Mouse (Mus musculus): Measurements from ENCODE around the gene Retreg3. TPM values are rescaled to one million over a fixed set of nuclear protein-coding genes. Genes with fewer than 3 reads are reported as not detected.
"Not testable (repeated sequence)": the region's sequence is repeated elsewhere in the genome, so short reads cannot be mapped to it uniquely, and the experiment has no call there.

Gene Retreg3
- polyA plus RNA-seq, 1 experiment from 2014 or later: 13.2 TPM

DNA sequence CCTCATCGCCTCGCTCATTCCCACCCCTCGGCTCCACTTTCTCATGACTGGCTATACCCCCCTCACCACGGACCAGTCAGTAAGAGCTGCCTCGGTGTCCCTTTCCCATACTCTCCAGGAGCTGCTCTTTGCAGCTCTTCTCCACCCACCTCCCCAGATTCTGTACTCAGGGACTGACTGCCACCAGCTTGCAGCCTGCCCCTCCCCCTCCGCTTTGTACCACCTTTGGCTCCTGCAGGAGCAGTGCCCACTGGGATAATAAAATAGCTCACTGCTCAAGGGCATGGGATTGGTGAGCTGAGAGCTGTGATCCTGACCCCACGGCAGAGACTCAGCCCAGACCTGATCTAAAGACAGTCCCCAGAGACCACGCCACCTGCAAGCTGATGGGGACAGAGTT lies 4.8 kb upstream of the Retreg3 start:
- 93% methylated on average over 8 of the region's 8 CpGs for WGBS
- not testable (repeated sequence) for H3K27ac ChIP-seq (ENCODE audit: low read length); H3K9ac ChIP-seq (ENCODE audit: low read depth, low read length); H3K36me3 ChIP-seq (ENCODE audit: control insufficient read depth, insufficient read depth, low read length); H3K4me3 ChIP-seq (ENCODE audit: low read length); ATAC-seq; H3K9me3 ChIP-seq (ENCODE audit: control insufficient read depth, low read length); H3K4me2 ChIP-seq (ENCODE audit: low read depth, low read length); H3K27me3 ChIP-seq (replicated peaks; ENCODE audit: control insufficient read depth, insufficient read depth, low read length)
- H3K4me1 ChIP-seq (ENCODE audit: control insufficient read depth, insufficient read depth, low read length): peaks cover 10% of the 10 kb centered on the region

GRCm38 (mm10) chr11:101120545-101121188 lies 974 bp upstream of the Retreg3 start:
- ATAC-seq: no peak
- WGBS: 20% methylated on average over 19 of the region's 19 CpGs
- H3K36me3 ChIP-seq (ENCODE audit: control insufficient read depth, insufficient read depth, low read length): 0 out of 2 replicates have a peak, but pooled peaks cover 3% of the 10 kb centered on the region
- H3K9ac ChIP-seq (ENCODE audit: low read depth, low read length): peak overlapping the region; percentile 83
- peak overlapping the region; percentile 92 for H3K4me3 ChIP-seq (ENCODE audit: low read length)
- no peaks in the 10 kb centered on the region for H3K27me3 ChIP-seq (replicated peaks; ENCODE audit: control insufficient read depth, insufficient read depth, low read length)
- H3K9me3 ChIP-seq (ENCODE audit: control insufficient read depth, low read length): no peaks in the 10 kb centered on the region
- peak overlapping the region; percentile 87 for H3K27ac ChIP-seq (ENCODE audit: low read length)
- H3K4me1 ChIP-seq (ENCODE audit: control insufficient read depth, insufficient read depth, low read length): peaks cover 21% of the 10 kb centered on the region
- H3K4me2 ChIP-seq (ENCODE audit: low read depth, low read length): peak overlapping the region; percentile 98

DNA sequence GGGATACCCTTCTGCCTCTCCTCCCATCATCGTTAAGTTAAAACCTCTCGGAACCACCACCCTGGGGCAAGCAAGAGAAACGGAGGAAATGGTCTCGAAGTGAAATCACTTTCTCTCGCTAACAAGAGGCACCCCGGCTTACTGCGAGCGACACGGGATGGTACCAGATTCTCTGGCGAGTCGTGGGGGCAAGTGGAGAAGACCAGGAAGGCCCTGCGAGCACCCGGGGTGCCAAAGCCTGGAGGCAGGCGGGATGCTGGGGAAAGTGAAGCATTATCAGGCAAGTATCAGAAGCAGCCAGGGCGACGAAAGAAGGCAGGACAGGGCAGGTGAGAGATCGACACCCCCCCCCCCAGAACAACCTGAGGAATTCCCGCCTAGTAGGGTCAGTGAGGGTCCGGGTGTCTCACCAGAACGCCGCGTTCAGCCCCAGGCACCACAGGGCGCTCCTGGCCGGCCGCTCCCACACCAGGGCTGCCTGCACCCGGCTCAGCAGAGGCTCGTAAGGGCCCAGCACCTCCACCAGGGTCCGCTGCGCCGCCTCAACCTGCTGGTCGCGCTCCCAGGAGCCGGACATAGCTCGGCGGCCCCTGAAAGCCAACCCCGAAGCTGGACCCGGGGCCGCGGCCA lies 447 bp downstream of the Retreg3 start:
- H3K4me1 ChIP-seq (ENCODE audit: control insufficient read depth, insufficient read depth, low read length): peaks cover 21% of the 10 kb centered on the region
- H3K4me2 ChIP-seq (ENCODE audit: low read depth, low read length): peak overlapping the region; percentile 69
- H3K27ac ChIP-seq (ENCODE audit: low read length): peak overlapping the region; percentile 74
- ATAC-seq: peak; percentile 83
- peak overlapping the region; percentile 92 for H3K4me3 ChIP-seq (ENCODE audit: low read length)
- H3K36me3 ChIP-seq (ENCODE audit: control insufficient read depth, insufficient read depth, low read length): 0 out of 2 replicates have a peak, but pooled peaks cover 3% of the 10 kb centered on the region
- no peaks in the 10 kb centered on the region for H3K27me3 ChIP-seq (replicated peaks; ENCODE audit: control insufficient read depth, insufficient read depth, low read length)
- WGBS: under 1% methylated on average over 39 of the region's 39 CpGs
- no peaks in the 10 kb centered on the region for H3K9me3 ChIP-seq (ENCODE audit: control insufficient read depth, low read length)
- peak overlapping the region; percentile 83 for H3K9ac ChIP-seq (ENCODE audit: low read depth, low read length)

- no peaks in the 10 kb centered on the region for H3K9me3 ChIP-seq (ENCODE audit: control insufficient read depth, low read length)
- peak overlapping the region; percentile 69 for H3K4me2 ChIP-seq (ENCODE audit: low read depth, low read length)
- H3K27me3 ChIP-seq (replicated peaks; ENCODE audit: control insufficient read depth, insufficient read depth, low read length): no peaks in the 10 kb centered on the region
- H3K36me3 ChIP-seq (ENCODE audit: control insufficient read depth, insufficient read depth, low read length): 0 out of 2 replicates have a peak, but pooled peaks cover 3% of the 10 kb centered on the region
- no peak for ATAC-seq
- 22% methylated on average over 4 of the region's 4 CpGs for WGBS
- H3K4me3 ChIP-seq (ENCODE audit: low read length): peak overlapping the region; percentile 92
- H3K4me1 ChIP-seq (ENCODE audit: control insufficient read depth, insufficient read depth, low read length): peaks cover 21% of the 10 kb centered on the region
- H3K27ac ChIP-seq (ENCODE audit: low read length): no peak overlapping the region
- peak overlapping the region; percentile 83 for H3K9ac ChIP-seq (ENCODE audit: low read depth, low read length)
Observed at GRCm38 (mm10) chr11:101118105-101118504, 1.6 kb downstream of the Retreg3 start.

- Histone ChIP-seq H3K4me1 (ENCODE audit: control insufficient read depth, insufficient read depth, low read length) (peaks cover 14% of the 10 kb centered on the region), H3K9me3 (ENCODE audit: control insufficient read depth, low read length) (no peaks in the 10 kb centered on the region), H3K9ac (ENCODE audit: low read depth, low read length) (no peak overlapping the region), H3K36me3 (ENCODE audit: control insufficient read depth, insufficient read depth, low read length) (0 out of 2 replicates have a peak, but pooled peaks cover 3% of the 10 kb centered on the region), H3K27me3 (replicated peaks; ENCODE audit: control insufficient read depth, insufficient read depth, low read length) (no peaks in the 10 kb centered on the region), H3K4me3 (ENCODE audit: low read length) (no peak overlapping the region), H3K4me2 (ENCODE audit: low read depth, low read length) (no peak overlapping the region), H3K27ac (ENCODE audit: low read length) (no peak overlapping the region)
- WGBS: 65% methylated on average over 2 of the region's 2 CpGs
- no peak for ATAC-seq
Observed at GRCm38 (mm10) chr11:101115564-101115963, 4.1 kb downstream of the Retreg3 start.

- H3K4me1 ChIP-seq (ENCODE audit: control insufficient read depth, insufficient read depth, low read length): peaks cover 3% of the 10 kb centered on the region; the same call in 1 of the 2 replicates
- no peak overlapping the region for H3K4me3 ChIP-seq (ENCODE audit: low read length)
- no peak overlapping the region for H3K9ac ChIP-seq (ENCODE audit: low read depth, low read length)
- 91% methylated on average over 3 of the region's 3 CpGs for WGBS
- no peaks in the 10 kb centered on the region for H3K27me3 ChIP-seq (replicated peaks; ENCODE audit: control insufficient read depth, insufficient read depth, low read length)
- no peak for ATAC-seq
- no peak overlapping the region for H3K4me2 ChIP-seq (ENCODE audit: low read depth, low read length)
- no peaks in the 10 kb centered on the region for H3K9me3 ChIP-seq (ENCODE audit: control insufficient read depth, low read length)
- H3K27ac ChIP-seq (ENCODE audit: low read length): no peak overlapping the region
- 0 out of 2 replicates have a peak, but pooled peaks cover 3% of the 10 kb centered on the region for H3K36me3 ChIP-seq (ENCODE audit: control insufficient read depth, insufficient read depth, low read length)
Observed at GRCm38 (mm10) chr11:101112186-101112585, 7.5 kb downstream of the Retreg3 start.

- H3K27me3 ChIP-seq (replicated peaks; ENCODE audit: control insufficient read depth, insufficient read depth, low read length): no peaks in the 10 kb centered on the region
- no peak overlapping the region for H3K4me3 ChIP-seq (ENCODE audit: low read length)
- H3K4me2 ChIP-seq (ENCODE audit: low read depth, low read length): no peak overlapping the region
- 88% methylated on average over 4 of the region's 4 CpGs for WGBS
- H3K27ac ChIP-seq (ENCODE audit: low read length): no peak overlapping the region
- no peak overlapping the region for H3K9ac ChIP-seq (ENCODE audit: low read depth, low read length)
- ATAC-seq: no peak
- peaks cover 3% of the 10 kb centered on the region; the same call in 1 of the 2 replicates for H3K4me1 ChIP-seq (ENCODE audit: control insufficient read depth, insufficient read depth, low read length)
- H3K36me3 ChIP-seq (ENCODE audit: control insufficient read depth, insufficient read depth, low read length): no peaks in the 10 kb centered on the region
- no peaks in the 10 kb centered on the region for H3K9me3 ChIP-seq (ENCODE audit: control insufficient read depth, low read length)
Observed at GRCm38 (mm10) chr11:101111178-101111577, 8.5 kb downstream of the Retreg3 start.

GRCm38 (mm10) chr11:101110708-101111107 lies 9.0 kb downstream of the Retreg3 start:
- no peaks in the 10 kb centered on the region for H3K36me3 ChIP-seq (ENCODE audit: control insufficient read depth, insufficient read depth, low read length)
- no peak overlapping the region for H3K27ac ChIP-seq (ENCODE audit: low read length)

GRCm38 (mm10) chr11:101109351-101109750 lies 10.3 kb downstream of the Retreg3 start:
- no peak overlapping the region for H3K27ac ChIP-seq (ENCODE audit: low read length)
- H3K4me1 ChIP-seq (ENCODE audit: control insufficient read depth, insufficient read depth, low read length): 0 out of 2 replicates have a peak, but pooled peaks cover 3% of the 10 kb centered on the region
- H3K9ac ChIP-seq (ENCODE audit: low read depth, low read length): no peak overlapping the region
- no peaks in the 10 kb centered on the region for H3K9me3 ChIP-seq (ENCODE audit: control insufficient read depth, low read length)
- 85% methylated on average over 4 of the region's 4 CpGs for WGBS
- H3K4me3 ChIP-seq (ENCODE audit: low read length): no peak overlapping the region
- no peaks in the 10 kb centered on the region for H3K36me3 ChIP-seq (ENCODE audit: control insufficient read depth, insufficient read depth, low read length)
- no peaks in the 10 kb centered on the region for H3K27me3 ChIP-seq (replicated peaks; ENCODE audit: control insufficient read depth, insufficient read depth, low read length)
- no peak for ATAC-seq
- no peak overlapping the region for H3K4me2 ChIP-seq (ENCODE audit: low read depth, low read length)

More at GRCm38 (mm10) chr11:101110708-101111107, 9.0 kb downstream of the Retreg3 start:
- Histone ChIP-seq H3K4me2 (ENCODE audit: low read depth, low read length) (no peak overlapping the region), H3K9me3 (ENCODE audit: control insufficient read depth, low read length) (no peaks in the 10 kb centered on the region), H3K4me1 (ENCODE audit: control insufficient read depth, insufficient read depth, low read length) (peaks cover 3% of the 10 kb centered on the region; the same call in 1 of the 2 replicates), H3K4me3 (ENCODE audit: low read length) (no peak overlapping the region), H3K9ac (ENCODE audit: low read depth, low read length) (no peak overlapping the region), H3K27me3 (replicated peaks; ENCODE audit: control insufficient read depth, insufficient read depth, low read length) (no peaks in the 10 kb centered on the region)
- ATAC-seq: no peak; the same call in 1 of the 2 replicates
- 46% methylated on average over 5 of the region's 5 CpGs for WGBS

All from intestine, embryonic 16.5 days (tissue).